Mouse (Mus musculus) urinary bladder, postnatal 14 days (tissue): ENCODE data around the gene Dnajc14.
A peak's percentile ranks its signal among the peaks of the same experiment; 100 is the strongest.

Source experiments
- DNase-seq: peaks from one replicate; pipeline ENCODE4 v3.0.0; 2021; ENCODE audit warnings: low spot score

Gene Dnajc14

GRCm38 (mm10) chr10:128803771-128804270, at the start of gene Dnajc14:
Gene Dnajc14 (plus strand): TSS chr10:128804062.
- DNase-seq, result peak; percentile 70

GRCm38 (mm10) chr10:128772895-128773294, 31.0 kb upstream of the Dnajc14 start:
- no peak for DNase-seq

GRCm38 (mm10) chr10:128773685-128774084, 30.2 kb upstream of the Dnajc14 start:
- DNase-seq, result no peak

- DNase-seq, result no peak
Observed at GRCm38 (mm10) chr10:128778441-128778840, 25.4 kb upstream of the Dnajc14 start.

GRCm38 (mm10) chr10:128779011-128779795, 24.7 kb upstream of the Dnajc14 start:
- peak; percentile 88 for DNase-seq

GRCm38 (mm10) chr10:128780200-128780599, 23.7 kb upstream of the Dnajc14 start:
- no peak for DNase-seq

GRCm38 (mm10) chr10:128790398-128791124, 13.3 kb upstream of the Dnajc14 start, which contains the start of gene Mmp19:
Gene Mmp19 (plus strand): TSS chr10:128790910.
- peak; percentile 38 for DNase-seq

GRCm38 (mm10) chr10:128792041-128792440, 11.8 kb upstream of the Dnajc14 start:
- no peak for DNase-seq

- DNase-seq, result no peak
Observed at GRCm38 (mm10) chr10:128793258-128793657, 10.6 kb upstream of the Dnajc14 start.

GRCm38 (mm10) chr10:128794391-128794790, 9.5 kb upstream of the Dnajc14 start:
- DNase-seq, result no peak

- DNase-seq, result no peak
Observed at GRCm38 (mm10) chr10:128795581-128795980, 8.3 kb upstream of the Dnajc14 start.

GRCm38 (mm10) chr10:128798676-128799075, 5.2 kb upstream of the Dnajc14 start:
- DNase-seq, result no peak

GRCm38 (mm10) chr10:128801981-128802495, 1.8 kb upstream of the Dnajc14 start:
- no peak for DNase-seq

GRCm38 (mm10) chr10:128802956-128803355, 906 bp upstream of the Dnajc14 start:
- DNase-seq, result no peak

GRCm38 (mm10) chr10:128803361-128803760, 501 bp upstream of the Dnajc14 start:
- DNase-seq, result no peak

- DNase-seq, result peak; percentile 46
Observed at GRCm38 (mm10) chr10:128804271-128805091, 619 bp downstream of the Dnajc14 start, which contains the start of gene Tmem198b. Gene Tmem198b (minus strand): TSS chr10:128804370.

- DNase-seq, result peak; percentile 97
Observed at GRCm38 (mm10) chr10:128805092-128806000, 1.5 kb downstream of the Dnajc14 start.

GRCm38 (mm10) chr10:128806086-128806485, 2.2 kb downstream of the Dnajc14 start:
- no peak for DNase-seq

- no peak for DNase-seq
Observed at GRCm38 (mm10) chr10:128807018-128807417, 3.2 kb downstream of the Dnajc14 start.

- no peak for DNase-seq
Observed at GRCm38 (mm10) chr10:128817033-128817432, 13.2 kb downstream of the Dnajc14 start, which contains the start of gene Sarnp. Gene Sarnp (plus strand): TSS chr10:128817333.

GRCm38 (mm10) chr10:128820217-128820616, 16.4 kb downstream of the Dnajc14 start:
- DNase-seq, result no peak
